Mouse (Mus musculus) cerebellum, postnatal 10 days (tissue): ENCODE measurements at regions not wholly inside any gene's neighbourhood (a gene's known extent, or its start where the extent isn't known, plus 50 kb on each side); places are given as distances from the start of the nearest gene placed in this dataset.

Source experiments
- DNase-seq, 2 experiments: peaks; one replicate each; pipeline ENCODE4 v3.0.0; 2021; ENCODE audit warnings: mixed read lengths in 2 of 2

DNA sequence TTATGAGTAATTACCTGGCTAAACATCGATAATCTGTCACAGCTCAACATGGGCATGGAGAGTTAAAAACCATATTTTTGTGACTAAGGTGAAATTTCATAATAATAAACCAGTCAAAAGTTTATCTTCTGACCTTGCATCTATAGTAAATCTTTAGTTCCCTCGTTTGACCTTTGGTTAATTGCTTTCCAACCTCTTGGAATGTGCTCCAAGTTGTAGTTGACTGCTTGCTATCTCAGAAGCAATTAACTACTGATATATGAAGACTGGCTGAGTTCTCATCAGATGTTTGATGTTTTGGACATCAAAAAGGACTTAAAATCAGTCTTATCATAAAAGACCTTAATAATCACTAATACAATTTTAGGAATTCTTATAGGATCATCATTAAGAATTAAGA, 895.8 kb upstream of the Tmprss15 start:
- DNase-seq, result no peak

DNA sequence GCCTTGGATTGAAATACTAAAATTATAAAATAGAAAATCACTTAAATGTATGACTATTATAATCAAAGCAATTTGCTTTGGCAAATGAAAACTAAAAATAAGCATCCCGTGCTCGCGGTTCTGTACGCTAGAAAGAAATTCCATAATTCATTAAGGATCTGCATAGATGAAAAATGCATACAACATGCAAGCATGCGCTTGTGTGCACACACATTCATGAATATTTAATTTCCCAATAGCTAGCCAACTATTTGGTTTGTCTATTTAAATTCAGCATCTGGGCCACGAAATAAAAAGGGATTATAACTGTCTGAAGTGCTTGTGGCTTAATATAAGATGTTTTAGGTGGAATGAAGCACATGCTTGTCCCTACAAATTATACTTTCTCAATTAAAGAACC, 881.2 kb upstream of the Tmprss15 start:
- no peak for DNase-seq

DNA sequence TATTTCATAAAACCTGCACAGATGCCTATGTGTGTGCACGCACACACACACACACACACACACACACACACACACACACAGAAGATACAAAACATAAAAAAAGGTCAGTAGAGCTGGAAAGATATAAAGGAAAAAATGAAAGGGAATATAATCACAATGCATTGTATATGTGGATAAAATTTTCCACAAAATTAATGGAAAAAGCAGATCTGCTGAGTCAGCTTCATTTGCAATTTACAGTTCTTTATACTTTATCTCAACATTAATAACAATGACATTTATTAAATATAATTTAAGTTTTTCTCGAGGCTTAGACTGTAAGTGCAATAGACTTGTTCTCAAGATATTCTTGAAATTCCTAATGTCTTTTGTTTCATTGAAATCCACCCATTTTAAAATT, 846.1 kb upstream of the Tmprss15 start:
- no peak for DNase-seq

- no peak for DNase-seq
Observed at GRCm38 (mm10) chr16:79907126-79907525, 816.2 kb upstream of the Tmprss15 start.

DNA sequence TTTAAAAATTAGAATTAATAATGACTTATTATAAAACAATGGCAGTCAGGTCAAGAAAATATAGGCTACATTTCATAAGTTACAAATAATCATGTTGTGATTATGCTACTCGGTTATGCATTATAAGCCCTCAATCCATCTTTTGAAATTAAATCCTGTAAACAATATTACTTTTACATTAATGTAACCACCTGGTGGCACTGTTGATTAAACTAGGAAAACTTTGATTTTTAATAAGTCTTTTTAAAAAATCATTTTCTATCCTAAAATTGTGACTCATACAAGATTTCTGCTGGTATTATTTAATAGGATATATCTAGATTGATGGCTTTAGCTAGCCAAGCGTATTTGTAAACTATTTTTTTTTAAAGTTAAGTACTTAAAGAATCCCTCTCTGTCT, 810.6 kb upstream of the Tmprss15 start:
- peak in 1 of 2 experiments; percentile 6 for DNase-seq

GRCm38 (mm10) chr16:79881855-79882254, 791.0 kb upstream of the Tmprss15 start:
- DNase-seq, result no peak

- DNase-seq, result no peak
Observed at GRCm38 (mm10) chr16:79878063-79878462, 787.2 kb upstream of the Tmprss15 start.

DNA sequence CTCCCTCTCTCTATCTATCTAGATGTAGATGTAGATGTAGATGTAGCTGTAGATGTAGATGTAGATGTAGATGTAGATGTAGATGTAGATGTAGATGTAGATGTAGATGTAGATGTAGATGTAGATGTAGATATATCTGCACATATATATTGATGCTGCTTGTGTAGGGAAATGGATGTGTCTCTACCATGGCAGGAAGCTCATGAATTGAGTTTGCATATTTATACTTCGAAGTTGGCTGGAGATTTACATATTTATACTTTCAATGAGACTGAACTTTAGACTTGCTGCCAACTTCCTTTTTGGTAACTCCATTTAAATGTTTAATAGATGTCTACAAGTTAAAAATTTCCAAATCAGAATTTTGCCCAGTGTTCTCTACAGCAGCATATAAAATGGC, 785.9 kb upstream of the Tmprss15 start:
- no peak for DNase-seq

DNA sequence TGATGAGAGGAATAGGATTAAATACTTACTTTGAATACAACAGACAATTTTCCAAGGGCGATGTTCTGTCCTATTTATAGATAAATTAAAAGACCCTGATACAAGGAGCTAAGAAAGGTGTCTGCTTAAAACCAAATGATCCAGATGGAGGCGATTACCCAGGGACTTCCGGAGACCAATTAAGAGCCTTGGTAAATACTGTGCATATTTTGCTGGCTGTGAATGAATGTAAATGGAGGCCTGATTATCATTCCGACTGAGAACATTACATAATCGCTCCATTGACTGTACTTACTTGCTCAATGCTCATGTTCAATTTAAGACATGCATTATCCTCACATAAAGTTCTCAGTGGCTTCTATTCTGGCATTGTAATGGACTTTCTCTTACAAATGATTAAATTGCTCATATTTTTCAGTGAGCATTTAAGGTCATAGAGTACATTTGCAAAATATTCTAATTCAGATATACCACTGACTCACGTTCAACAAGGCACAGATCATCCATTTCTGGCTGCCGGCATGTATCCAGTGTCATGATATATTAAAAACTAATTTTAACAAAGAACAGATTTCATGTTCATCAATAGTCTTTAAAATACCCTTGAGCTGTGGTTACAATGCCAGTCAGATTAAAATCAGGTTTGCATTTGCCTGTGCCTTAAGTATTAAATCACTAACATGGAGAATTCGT, 779.8 kb upstream of the Tmprss15 start:
- no peak for DNase-seq

- DNase-seq, result no peak
Observed at GRCm38 (mm10) chr16:79859540-79859939, 768.6 kb upstream of the Tmprss15 start.

- no peak for DNase-seq
Observed at GRCm38 (mm10) chr16:79849152-79849551, 758.3 kb upstream of the Tmprss15 start.

GRCm38 (mm10) chr16:79816913-79817312, 726.0 kb upstream of the Tmprss15 start:
- no peak for DNase-seq

DNA sequence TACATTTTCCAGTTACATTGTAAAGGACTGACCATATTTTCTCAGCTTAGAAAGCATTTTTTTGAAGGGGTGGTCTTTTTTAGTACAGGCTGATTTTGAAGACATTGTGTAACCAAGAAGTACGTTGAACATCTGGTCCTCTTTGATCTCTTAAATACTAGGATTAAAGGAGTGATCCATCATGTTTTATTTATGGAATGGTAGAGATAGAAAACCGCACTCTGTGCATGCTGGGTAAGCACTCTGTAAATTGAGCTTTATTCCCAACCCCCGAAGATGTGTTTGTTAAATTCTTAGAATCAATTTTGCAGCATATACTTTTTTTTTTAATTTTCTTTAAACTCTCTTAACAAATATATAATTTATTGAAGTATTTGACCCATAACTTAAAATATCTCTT, 687.8 kb upstream of the Tmprss15 start:
- DNase-seq, result no peak
